Mouse (Mus musculus) hindbrain, embryonic 10.5 days (tissue): ENCODE measurements around the gene Phactr3. TPM values are rescaled to one million over a fixed set of nuclear protein-coding genes. Genes with fewer than 3 reads are reported as not detected.

Experiments used
- DNase-seq: peaks from one replicate; pipeline ENCODE4 v3.0.0-alpha.2; 2017; ENCODE audit warnings: low spot score
- H3K27ac ChIP-seq: fragments of 300-500 bp; sonication (generic); 2 replicates; pipeline ENCODE4 v1.5.1; 2016; ENCODE audit warnings: mild to moderate bottlenecking, moderate library complexity
- H3K27me3 ChIP-seq: fragments of 300-500 bp; sonication (generic); 2 replicates; pipeline ENCODE4 v1.6.1; 2016; ENCODE audit warnings: mild to moderate bottlenecking; ENCODE audit not compliant: poor library complexity, insufficient read depth, severe bottlenecking
- H3K36me3 ChIP-seq: fragments of 300-500 bp; sonication (generic); 2 replicates; pipeline ENCODE4 v1.6.1; 2016; ENCODE audit warnings: mild to moderate bottlenecking, moderate library complexity
- H3K4me1 ChIP-seq: fragments of 300-500 bp; sonication (generic); replicated peaks from 2 replicates; pipeline ENCODE4 v1.6.1; 2016; ENCODE audit warnings: mild to moderate bottlenecking
- H3K4me3 ChIP-seq: fragments of 300-500 bp; sonication (generic); 2 replicates; pipeline ENCODE4 v1.5.1; 2016; ENCODE audit warnings: mild to moderate bottlenecking, moderate library complexity
- H3K9me3 ChIP-seq: fragments of 300-500 bp; sonication (generic); 2 replicates; pipeline ENCODE4 v1.6.1; 2016; ENCODE audit warnings: mild to moderate bottlenecking, moderate library complexity
- WGBS: fragments of 180-500 bp; shearing (Covaris S2); methylation state at CpG from one replicate; pipeline ENCODE4 v1.1.7; 2016; 5-methylcytosine and 5-hydroxymethylcytosine counted together
- polyA plus RNA-seq: library from polyadenylated mRNA; unstranded; fragments of >200 nt; fragmentation: Nextera tagmentation; extraction: Ambion mirVana; gene quantifications from 2 replicates; pipeline ENCODE4 v1.2.1, GENCODE M21; 2016

The Phactr3 gene
- polyA plus RNA-seq, 1 experiment from 2014 or later: 11.1 TPM

DNA sequence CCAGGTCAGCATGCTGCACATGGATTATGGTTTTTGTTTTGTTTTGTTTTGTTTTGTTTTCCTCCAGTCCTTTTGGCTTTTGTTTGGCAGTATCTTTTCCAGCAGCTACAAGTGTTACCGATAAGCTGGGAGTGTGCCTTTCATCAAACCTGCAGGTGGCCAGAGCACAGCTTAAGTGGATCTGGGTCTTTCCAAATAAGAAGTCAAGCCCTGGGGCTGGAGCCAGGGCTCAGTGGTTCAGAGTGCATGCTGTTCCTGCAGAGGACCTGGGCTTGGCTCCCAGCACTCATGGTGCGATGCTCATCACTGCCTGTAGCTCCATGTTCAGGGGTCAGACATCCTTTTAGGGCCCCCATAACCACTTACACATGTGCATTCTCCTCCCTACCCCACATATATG lies 55.2 kb downstream of the Phactr3 start:
- DNase-seq: no peak
- no peak overlapping the region for H3K4me3 ChIP-seq
- no peaks in the 10 kb centered on the region for H3K36me3 ChIP-seq
- H3K4me1 ChIP-seq: peaks cover 25% of the 10 kb centered on the region
- H3K9me3 ChIP-seq: no peaks in the 10 kb centered on the region
- WGBS: 44% methylated on average over 2 of the region's 2 CpGs
- H3K27me3 ChIP-seq: no peaks in the 10 kb centered on the region
- no peak overlapping the region for H3K27ac ChIP-seq

- H3K27me3 ChIP-seq: no peaks in the 10 kb centered on the region
- DNase-seq: peak; percentile 64
- peaks cover 11% of the 10 kb centered on the region; the same call in 1 of the 2 replicates for H3K4me1 ChIP-seq
- no peaks in the 10 kb centered on the region for H3K36me3 ChIP-seq
- peak overlapping the region; percentile 57; the same call in 1 of the 2 replicates for H3K27ac ChIP-seq
- WGBS: 27% methylated on average over 16 of the region's 16 CpGs
- H3K4me3 ChIP-seq: peak overlapping the region; percentile 23; the same call in 1 of the 2 replicates
- H3K9me3 ChIP-seq: no peaks in the 10 kb centered on the region
Observed at GRCm38 (mm10) chr2:178175286-178175931, 56.6 kb downstream of the Phactr3 start.

DNA sequence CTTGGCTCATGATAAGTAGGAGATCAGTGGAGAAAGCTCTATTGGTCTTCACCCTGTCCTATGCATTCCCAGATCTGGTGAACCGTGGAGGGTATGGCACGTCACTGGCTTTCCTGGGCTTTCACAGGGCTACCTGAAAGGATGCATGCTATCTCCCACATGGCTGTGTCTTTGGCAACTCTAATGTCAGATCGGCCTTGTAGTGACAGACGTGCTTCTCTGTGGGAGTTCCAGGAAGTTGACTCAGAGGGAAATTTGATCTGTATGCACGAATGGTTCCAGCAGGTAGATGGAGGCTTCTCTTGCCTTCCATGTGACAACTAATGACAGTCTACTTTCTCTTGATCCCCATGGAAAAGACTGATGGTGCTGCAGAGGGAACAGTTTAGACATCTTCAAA lies 65.5 kb downstream of the Phactr3 start:
- Histone ChIP-seq H3K36me3 (no peaks in the 10 kb centered on the region), H3K27ac (no peak overlapping the region), H3K9me3 (peaks cover 5% of the 10 kb centered on the region), H3K4me3 (no peak overlapping the region), H3K27me3 (no peaks in the 10 kb centered on the region), H3K4me1 (peaks cover 2% of the 10 kb centered on the region; the same call in 1 of the 2 replicates)
- WGBS: 72% methylated on average over 5 of the region's 5 CpGs
- DNase-seq: no peak

- Histone ChIP-seq H3K4me1 (peaks cover 2% of the 10 kb centered on the region; the same call in 1 of the 2 replicates), H3K36me3 (no peaks in the 10 kb centered on the region), H3K9me3 (peaks cover 5% of the 10 kb centered on the region), H3K4me3 (no peak overlapping the region), H3K27me3 (no peaks in the 10 kb centered on the region), H3K27ac (no peak overlapping the region)
- 64% methylated on average over 6 of the region's 6 CpGs for whole genome bisulfite sequencing
- no peak for DNase-seq
Observed at GRCm38 (mm10) chr2:178184862-178185261, 66.1 kb downstream of the Phactr3 start.

DNA sequence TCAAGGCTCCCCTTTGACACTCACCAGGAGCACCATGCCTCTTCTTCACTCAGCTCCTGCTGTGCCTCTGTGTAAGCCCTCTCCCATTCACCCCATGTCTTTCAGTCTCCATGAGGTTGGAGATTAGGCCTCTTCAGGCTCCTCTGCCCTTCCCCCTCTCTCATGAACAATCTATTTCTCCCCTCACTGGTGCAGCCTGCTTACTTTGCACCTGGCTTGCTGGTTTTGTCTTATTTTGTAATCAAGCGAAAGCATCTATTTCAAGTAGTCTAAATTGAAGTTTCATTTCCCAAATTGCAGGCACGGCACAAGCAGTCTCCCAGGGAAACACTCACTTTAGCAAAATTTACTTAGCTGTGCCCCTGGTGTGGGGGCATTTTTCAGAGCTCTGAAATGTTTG lies 70.2 kb downstream of the Phactr3 start:
- DNase-seq: no peak
- 61% methylated on average over 2 of the region's 2 CpGs for WGBS
- Histone ChIP-seq H3K36me3 (no peaks in the 10 kb centered on the region), H3K9me3 (peaks cover 5% of the 10 kb centered on the region), H3K27me3 (no peaks in the 10 kb centered on the region), H3K4me3 (no peak overlapping the region), H3K27ac (no peak overlapping the region), H3K4me1 (peaks cover 18% of the 10 kb centered on the region)

DNA sequence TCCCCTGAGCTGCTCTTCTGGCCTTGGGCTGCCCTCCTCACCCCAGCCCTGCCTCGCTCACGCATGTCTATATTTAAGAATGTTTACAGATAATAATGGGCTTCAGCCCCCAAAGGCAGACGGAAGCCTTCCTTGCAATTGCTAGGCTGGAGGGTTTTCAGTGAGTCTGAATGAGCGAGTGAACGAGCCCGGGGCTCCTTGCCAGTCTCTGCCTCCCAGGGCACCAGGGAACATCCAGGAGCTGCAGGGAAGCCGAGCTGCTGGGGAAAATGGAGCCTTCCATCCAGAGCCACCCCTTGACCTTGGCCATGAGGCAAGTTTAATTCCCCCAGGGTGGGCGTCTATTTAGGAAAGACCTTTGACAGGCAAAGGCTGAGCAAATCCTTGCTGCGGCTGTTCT lies 74.1 kb downstream of the Phactr3 start:
- Histone ChIP-seq H3K4me3 (no peak overlapping the region), H3K27me3 (no peaks in the 10 kb centered on the region), H3K4me1 (peaks cover 19% of the 10 kb centered on the region), H3K36me3 (no peaks in the 10 kb centered on the region), H3K27ac (no peak overlapping the region), H3K9me3 (no peaks in the 10 kb centered on the region)
- 63% methylated on average over 9 of the region's 9 CpGs for WGBS
- DNase-seq: peak; percentile 8

GRCm38 (mm10) chr2:178193445-178193844 lies 74.7 kb downstream of the Phactr3 start:
- WGBS: 48% methylated on average over 2 of the region's 2 CpGs
- Histone ChIP-seq H3K4me1 (peaks cover 19% of the 10 kb centered on the region), H3K27ac (no peak overlapping the region), H3K36me3 (no peaks in the 10 kb centered on the region), H3K27me3 (no peaks in the 10 kb centered on the region), H3K4me3 (no peak overlapping the region), H3K9me3 (no peaks in the 10 kb centered on the region)
- no peak for DNase-seq

GRCm38 (mm10) chr2:178194908-178195307 lies 76.1 kb downstream of the Phactr3 start:
- Histone ChIP-seq H3K4me3 (no peak overlapping the region), H3K9me3 (no peaks in the 10 kb centered on the region), H3K36me3 (no peaks in the 10 kb centered on the region), H3K4me1 (peaks cover 19% of the 10 kb centered on the region), H3K27me3 (no peaks in the 10 kb centered on the region), H3K27ac (no peak overlapping the region)
- no peak for DNase-seq
- WGBS: 86% methylated on average over 5 of the region's 5 CpGs

- Histone ChIP-seq H3K27ac (no peak overlapping the region), H3K9me3 (no peaks in the 10 kb centered on the region), H3K27me3 (no peaks in the 10 kb centered on the region), H3K4me3 (no peak overlapping the region), H3K4me1 (peaks cover 19% of the 10 kb centered on the region), H3K36me3 (no peaks in the 10 kb centered on the region)
- no peak for DNase-seq
- WGBS: 92% methylated on average over 6 of the region's 6 CpGs
Observed at GRCm38 (mm10) chr2:178196038-178196437, 77.3 kb downstream of the Phactr3 start.

DNA sequence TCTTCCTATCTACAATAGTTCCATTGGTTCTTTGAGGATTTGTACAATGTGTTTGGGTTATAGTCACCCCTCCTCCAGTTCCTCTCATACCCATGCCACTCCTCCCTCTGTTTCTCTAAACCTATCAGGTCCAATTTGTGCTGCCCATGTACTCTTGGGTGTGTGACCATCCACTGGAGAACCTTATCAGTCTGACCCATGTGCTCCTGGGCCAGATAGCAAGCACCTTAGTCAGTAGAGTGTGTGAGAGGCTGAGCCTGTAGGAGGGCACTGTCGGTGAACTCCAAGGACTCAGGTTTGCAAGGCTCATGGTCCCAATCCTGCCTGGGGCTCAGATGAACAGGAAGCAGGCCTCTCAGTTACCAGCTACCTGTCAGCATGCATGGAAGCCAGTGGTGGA lies 78.8 kb downstream of the Phactr3 start:
- Histone ChIP-seq H3K27me3 (no peaks in the 10 kb centered on the region), H3K36me3 (no peaks in the 10 kb centered on the region), H3K9me3 (no peaks in the 10 kb centered on the region), H3K4me1 (peaks cover 14% of the 10 kb centered on the region), H3K4me3 (no peak overlapping the region), H3K27ac (no peak overlapping the region)
- DNase-seq: no peak
- 88% methylated on average over 1 of the region's 1 CpGs for WGBS

GRCm38 (mm10) chr2:178204455-178204854 lies 85.7 kb downstream of the Phactr3 start:
- no peak overlapping the region for H3K4me3 ChIP-seq
- DNase-seq: no peak
- H3K9me3 ChIP-seq: no peaks in the 10 kb centered on the region
- H3K27me3 ChIP-seq: no peaks in the 10 kb centered on the region
- 87% methylated on average over 10 of the region's 10 CpGs for WGBS
- no peaks in the 10 kb centered on the region for H3K36me3 ChIP-seq
- no peaks in the 10 kb centered on the region for H3K4me1 ChIP-seq
- H3K27ac ChIP-seq: no peak overlapping the region

- Histone ChIP-seq H3K27ac (no peak overlapping the region), H3K4me1 (no peaks in the 10 kb centered on the region), H3K4me3 (no peak overlapping the region), H3K9me3 (no peaks in the 10 kb centered on the region), H3K36me3 (no peaks in the 10 kb centered on the region), H3K27me3 (no peaks in the 10 kb centered on the region)
- WGBS: 73% methylated on average over 5 of the region's 5 CpGs
- DNase-seq: no peak
Observed at GRCm38 (mm10) chr2:178208186-178208600, 89.4 kb downstream of the Phactr3 start.

DNA sequence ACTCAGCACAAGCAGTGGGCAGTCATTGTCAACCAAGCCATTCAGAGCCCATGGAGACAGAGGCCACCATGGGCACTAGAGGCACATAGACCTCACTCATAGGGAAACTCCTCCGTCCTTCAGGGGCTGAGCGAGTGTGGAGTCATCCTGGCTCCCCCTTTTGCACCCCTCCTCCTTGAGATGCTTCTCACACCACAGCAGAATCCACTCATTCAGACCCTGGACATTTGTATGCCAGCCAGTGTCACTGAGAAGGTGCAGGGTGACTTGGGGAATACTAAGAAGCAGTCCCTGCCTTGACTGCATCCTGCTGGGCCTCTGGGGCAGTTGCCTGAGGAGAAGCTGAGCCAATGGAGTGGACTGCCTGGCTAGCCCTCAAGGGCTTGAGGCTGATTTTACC lies 95.1 kb downstream of the Phactr3 start:
- Histone ChIP-seq H3K27me3 (no peaks in the 10 kb centered on the region), H3K4me1 (no peaks in the 10 kb centered on the region), H3K4me3 (no peak overlapping the region), H3K36me3 (no peaks in the 10 kb centered on the region), H3K9me3 (no peaks in the 10 kb centered on the region), H3K27ac (no peak overlapping the region)
- WGBS: 80% methylated on average over 2 of the region's 2 CpGs
- no peak for DNase-seq

DNA sequence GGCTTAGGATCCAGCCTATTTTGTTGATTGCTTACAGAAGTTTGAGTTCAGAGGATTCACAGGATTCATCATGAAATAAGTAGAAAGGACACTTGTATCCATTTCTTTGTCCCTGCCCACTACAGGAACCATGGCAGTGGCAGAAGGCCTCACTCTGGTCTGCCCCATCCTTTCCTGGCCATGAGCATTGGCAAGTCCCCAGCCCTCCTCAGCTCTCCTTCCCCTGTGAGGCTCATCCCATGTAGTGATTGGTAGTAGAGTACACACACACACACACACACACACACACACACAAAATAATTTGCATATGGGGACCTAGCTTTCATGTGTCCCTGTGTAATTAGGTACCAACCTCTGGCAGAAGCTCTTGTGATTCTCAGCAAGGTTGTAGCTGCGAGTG lies 95.8 kb downstream of the Phactr3 start:
- H3K27ac ChIP-seq: no peak overlapping the region
- no peaks in the 10 kb centered on the region for H3K36me3 ChIP-seq
- no peak overlapping the region for H3K4me3 ChIP-seq
- 84% methylated on average over 1 of the region's 1 CpGs for WGBS
- H3K4me1 ChIP-seq: no peaks in the 10 kb centered on the region
- no peak for DNase-seq
- H3K9me3 ChIP-seq: no peaks in the 10 kb centered on the region
- H3K27me3 ChIP-seq: no peaks in the 10 kb centered on the region
